Mouse (Mus musculus) neural tube, embryonic 13.5 days (tissue): ENCODE measurements at regions not wholly inside any gene's neighbourhood (a gene's known extent, or its start where the extent isn't known, plus 50 kb on each side); places are given as distances from the start of the nearest gene placed in this dataset.
"Not testable (repeated sequence)": the region's sequence is repeated elsewhere in the genome, so short reads cannot be mapped to it uniquely, and the experiment has no call there.

ENCODE experiments used
- ATAC-seq: fragments of 200-750 bp; cut with Nextera tagmentation; 2 replicates; pipeline ENCODE4 v1.8.0; 2017; ENCODE audit warnings: low read depth, mild to moderate bottlenecking, moderate TSS enrichment, moderate library complexity
- H3K27ac ChIP-seq: fragments of 300-500 bp; sonication (generic); replicated peaks from 2 replicates; pipeline ENCODE4 v1.5.1; 2015; ENCODE audit warnings: moderate library complexity, mild to moderate bottlenecking, inconsistent platforms
- H3K27me3 ChIP-seq: fragments of 300-500 bp; sonication (generic); 2 replicates; pipeline ENCODE4 v1.6.1; 2015; ENCODE audit warnings: mild to moderate bottlenecking, inconsistent platforms
- H3K36me3 ChIP-seq: fragments of 300-500 bp; sonication (generic); 2 replicates; pipeline ENCODE4 v1.6.1; 2015; ENCODE audit warnings: mild to moderate bottlenecking, inconsistent platforms
- H3K4me1 ChIP-seq: fragments of 300-500 bp; sonication (generic); replicated peaks from 2 replicates; pipeline ENCODE4 v1.6.1; 2015; ENCODE audit warnings: inconsistent platforms
- H3K4me2 ChIP-seq: fragments of 300-500 bp; sonication (generic); 2 replicates; pipeline ENCODE4 v1.6.1; 2015; ENCODE audit warnings: inconsistent platforms, mild to moderate bottlenecking, moderate library complexity
- H3K4me3 ChIP-seq: fragments of 300-500 bp; sonication (generic); 2 replicates; pipeline ENCODE4 v1.5.1; 2015; ENCODE audit warnings: mild to moderate bottlenecking, inconsistent platforms
- H3K9ac ChIP-seq: fragments of 300-500 bp; sonication (generic); 2 replicates; pipeline ENCODE4 v1.6.1; 2015; ENCODE audit warnings: moderate library complexity, mild to moderate bottlenecking, inconsistent platforms
- H3K9me3 ChIP-seq: fragments of 300-500 bp; sonication (generic); 2 replicates; pipeline ENCODE4 v1.6.1; 2016; ENCODE audit warnings: inconsistent platforms
- WGBS: fragments of 180-500 bp; shearing (Covaris S2); methylation state at CpG from one replicate; pipeline ENCODE4 v1.1.7; 2015; 5-methylcytosine and 5-hydroxymethylcytosine counted together

- 61% methylated on average over 3 of the region's 3 CpGs for WGBS
- not testable (repeated sequence) for ATAC-seq, H3K9me3 ChIP-seq
Observed at GRCm38 (mm10) chr2:16811401-16812281, 455.5 kb downstream of the Plxdc2 start.

GRCm38 (mm10) chr2:16820442-16820841 is 464.3 kb downstream of the Plxdc2 start:
- Histone ChIP-seq H3K4me1 (no peaks in the 10 kb centered on the region), H3K9me3 (no peaks in the 10 kb centered on the region), H3K4me3 (no peak overlapping the region), H3K36me3 (no peaks in the 10 kb centered on the region), H3K27me3 (no peaks in the 10 kb centered on the region), H3K9ac (no peak overlapping the region), H3K4me2 (no peak overlapping the region), H3K27ac (no peak overlapping the region)
- WGBS = 100% methylated on average over 1 of the region's 1 CpGs
- no peak for ATAC-seq

More at GRCm38 (mm10) chr2:16811401-16812281, 455.5 kb downstream of the Plxdc2 start:
- not testable (repeated sequence) for H3K4me1 ChIP-seq, H3K36me3 ChIP-seq, H3K27me3 ChIP-seq, H3K27ac ChIP-seq, H3K4me3 ChIP-seq, H3K9ac ChIP-seq, H3K4me2 ChIP-seq

- no peak overlapping the region for H3K9ac ChIP-seq
- 70% methylated on average over 5 of the region's 5 CpGs for WGBS
- no peak for ATAC-seq
Observed at GRCm38 (mm10) chr2:16824681-16825230, 468.7 kb downstream of the Plxdc2 start.

GRCm38 (mm10) chr2:16827266-16827665 is 471.2 kb downstream of the Plxdc2 start:
- no peaks in the 10 kb centered on the region for H3K27me3 ChIP-seq
- ATAC-seq = no peak
- no peak overlapping the region for H3K27ac ChIP-seq
- H3K4me3 ChIP-seq = no peak overlapping the region
- no peaks in the 10 kb centered on the region for H3K4me1 ChIP-seq
- H3K9ac ChIP-seq = no peak overlapping the region
- WGBS = 83% methylated on average over 1 of the region's 1 CpGs
- H3K9me3 ChIP-seq = no peaks in the 10 kb centered on the region
- no peak overlapping the region for H3K4me2 ChIP-seq
- no peaks in the 10 kb centered on the region for H3K36me3 ChIP-seq

More at GRCm38 (mm10) chr2:16824681-16825230, 468.7 kb downstream of the Plxdc2 start:
- no peaks in the 10 kb centered on the region for H3K9me3 ChIP-seq
- H3K4me1 ChIP-seq = no peaks in the 10 kb centered on the region
- no peak overlapping the region for H3K4me3 ChIP-seq
- H3K27ac ChIP-seq = no peak overlapping the region
- no peaks in the 10 kb centered on the region for H3K27me3 ChIP-seq
- no peak overlapping the region for H3K4me2 ChIP-seq
- no peaks in the 10 kb centered on the region for H3K36me3 ChIP-seq

GRCm38 (mm10) chr2:16835960-16836359 is 479.9 kb downstream of the Plxdc2 start:
- H3K9me3 ChIP-seq = no peaks in the 10 kb centered on the region
- H3K27me3 ChIP-seq = no peaks in the 10 kb centered on the region
- no peak for ATAC-seq
- no peak overlapping the region for H3K4me2 ChIP-seq
- WGBS = 88% methylated on average over 4 of the region's 4 CpGs
- H3K27ac ChIP-seq = no peak overlapping the region
- no peak overlapping the region for H3K4me3 ChIP-seq
- no peaks in the 10 kb centered on the region for H3K36me3 ChIP-seq
- H3K4me1 ChIP-seq = no peaks in the 10 kb centered on the region
- H3K9ac ChIP-seq = no peak overlapping the region

GRCm38 (mm10) chr2:16838718-16839117 is 482.6 kb downstream of the Plxdc2 start:
- Histone ChIP-seq H3K4me2 (no peak overlapping the region), H3K36me3 (no peaks in the 10 kb centered on the region), H3K9ac (no peak overlapping the region), H3K27me3 (no peaks in the 10 kb centered on the region), H3K4me1 (no peaks in the 10 kb centered on the region), H3K27ac (no peak overlapping the region), H3K9me3 (no peaks in the 10 kb centered on the region), H3K4me3 (no peak overlapping the region)
- 87% methylated on average over 9 of the region's 9 CpGs for WGBS
- ATAC-seq = no peak

- no peak overlapping the region for H3K4me3 ChIP-seq
- no peaks in the 10 kb centered on the region for H3K36me3 ChIP-seq
- H3K9ac ChIP-seq = no peak overlapping the region
- 0 out of 2 replicates have a peak, but pooled peaks have one; percentile 27 for ATAC-seq
- no peak overlapping the region for H3K4me2 ChIP-seq
- no peaks in the 10 kb centered on the region for H3K27me3 ChIP-seq
- H3K4me1 ChIP-seq = no peaks in the 10 kb centered on the region
- no peak overlapping the region for H3K27ac ChIP-seq
- 74% methylated on average over 3 of the region's 3 CpGs for WGBS
- no peaks in the 10 kb centered on the region for H3K9me3 ChIP-seq
Observed at GRCm38 (mm10) chr2:16849916-16850315, 493.8 kb downstream of the Plxdc2 start.

GRCm38 (mm10) chr2:16860056-16860455 is 504.0 kb downstream of the Plxdc2 start:
- ATAC-seq = no peak
- WGBS = 85% methylated on average over 5 of the region's 5 CpGs
- Histone ChIP-seq H3K27me3 (no peaks in the 10 kb centered on the region), H3K9ac (no peak overlapping the region), H3K4me3 (no peak overlapping the region), H3K4me2 (no peak overlapping the region), H3K27ac (no peak overlapping the region), H3K4me1 (no peaks in the 10 kb centered on the region), H3K36me3 (no peaks in the 10 kb centered on the region), H3K9me3 (no peaks in the 10 kb centered on the region)

GRCm38 (mm10) chr2:16866163-16866852 is 510.2 kb downstream of the Plxdc2 start:
- Histone ChIP-seq H3K4me3 (no peak overlapping the region), H3K9ac (no peak overlapping the region), H3K9me3 (no peaks in the 10 kb centered on the region), H3K27ac (no peak overlapping the region), H3K27me3 (no peaks in the 10 kb centered on the region), H3K36me3 (no peaks in the 10 kb centered on the region), H3K4me2 (no peak overlapping the region), H3K4me1 (no peaks in the 10 kb centered on the region)
- no peak for ATAC-seq
- 92% methylated on average over 4 of the region's 4 CpGs for WGBS

- H3K27ac ChIP-seq, H3K36me3 ChIP-seq, H3K4me2 ChIP-seq, H3K27me3 ChIP-seq, H3K9me3 ChIP-seq, H3K4me3 ChIP-seq, ATAC-seq, H3K9ac ChIP-seq, H3K4me1 ChIP-seq: not testable (repeated sequence)
- 87% methylated on average over 6 of the region's 6 CpGs for WGBS
Observed at GRCm38 (mm10) chr2:16892381-16892780, 536.3 kb downstream of the Plxdc2 start.

GRCm38 (mm10) chr2:16909246-16910038 is 553.3 kb downstream of the Plxdc2 start:
- no peaks in the 10 kb centered on the region for H3K4me1 ChIP-seq
- no peaks in the 10 kb centered on the region for H3K27me3 ChIP-seq
- H3K27ac ChIP-seq = no peak overlapping the region
- H3K36me3 ChIP-seq = no peaks in the 10 kb centered on the region
- ATAC-seq = no peak
- WGBS = 81% methylated on average over 1 of the region's 1 CpGs
- no peak overlapping the region for H3K9ac ChIP-seq
- H3K4me3 ChIP-seq = no peak overlapping the region
- H3K9me3 ChIP-seq = no peaks in the 10 kb centered on the region
- no peak overlapping the region for H3K4me2 ChIP-seq

- H3K9ac ChIP-seq = no peak overlapping the region
- ATAC-seq = no peak
- H3K9me3 ChIP-seq = no peaks in the 10 kb centered on the region
- no peak overlapping the region for H3K4me3 ChIP-seq
- no peaks in the 10 kb centered on the region for H3K36me3 ChIP-seq
- H3K27me3 ChIP-seq = no peaks in the 10 kb centered on the region
- WGBS = 24% methylated on average over 2 of the region's 2 CpGs
- no peaks in the 10 kb centered on the region for H3K4me1 ChIP-seq
- no peak overlapping the region for H3K4me2 ChIP-seq
- H3K27ac ChIP-seq = no peak overlapping the region
Observed at GRCm38 (mm10) chr2:16914633-16915032, 558.5 kb downstream of the Plxdc2 start.
